Mouse (Mus musculus) stomach, embryonic 15.5 days (tissue): ENCODE data around the gene Mtrr. TPM values are rescaled to one million over a fixed set of nuclear protein-coding genes. Genes with fewer than 3 reads are reported as not detected.
"Not testable (repeated sequence)": the region's sequence is repeated elsewhere in the genome, so short reads cannot be mapped to it uniquely, and the experiment has no call there.

Experiments
- ATAC-seq: fragments of 200-750 bp; cut with Nextera tagmentation; 2 replicates; pipeline ENCODE4 v1.8.0; 2017; ENCODE audit warnings: low read depth, moderate number of reproducible peaks, moderate TSS enrichment; ENCODE audit not compliant: insufficient read depth, low FRiP score
- H3K27ac ChIP-seq: fragments of 300-500 bp; sonication (generic); 2 replicates; pipeline ENCODE4 v1.5.1; 2015; ENCODE audit warnings: mild to moderate bottlenecking, inconsistent platforms
- H3K27me3 ChIP-seq: fragments of 300-500 bp; sonication (generic); replicated peaks from 2 replicates; pipeline ENCODE4 v1.6.1; 2015; ENCODE audit warnings: inconsistent platforms
- H3K36me3 ChIP-seq: fragments of 300-500 bp; sonication (generic); 2 replicates; pipeline ENCODE4 v1.6.1; 2015; ENCODE audit warnings: inconsistent platforms
- H3K4me1 ChIP-seq: fragments of 300-500 bp; sonication (generic); 2 replicates; pipeline ENCODE4 v1.6.1; 2015; ENCODE audit warnings: inconsistent platforms
- H3K4me2 ChIP-seq: fragments of 300-500 bp; sonication (generic); 2 replicates; pipeline ENCODE4 v1.6.1; 2015; ENCODE audit warnings: mild to moderate bottlenecking, inconsistent platforms
- H3K4me3 ChIP-seq: fragments of 300-500 bp; sonication (generic); replicated peaks from 2 replicates; pipeline ENCODE4 v1.5.1; 2015; ENCODE audit warnings: inconsistent platforms
- H3K9ac ChIP-seq: fragments of 300-500 bp; sonication (generic); 2 replicates; pipeline ENCODE4 v1.6.1; 2015; ENCODE audit warnings: inconsistent platforms
- H3K9me3 ChIP-seq: fragments of 300-500 bp; sonication (generic); 2 replicates; pipeline ENCODE4 v1.6.1; 2016; ENCODE audit warnings: inconsistent platforms
- WGBS: fragments of 180-500 bp; shearing (Covaris S2); methylation state at CpG from one replicate; pipeline ENCODE4 v1.1.7; 2015; 5-methylcytosine and 5-hydroxymethylcytosine counted together
- polyA plus RNA-seq: library from polyadenylated mRNA; unstranded; fragments of >200 nt; fragmentation: Nextera tagmentation; extraction: Ambion mirVana; gene quantifications from 2 replicates; pipeline ENCODE4 v1.2.1, GENCODE M21; 2015

The Mtrr gene
- polyA plus RNA-seq, 1 experiment from 2014 or later, result 17.2 TPM

GRCm38 (mm10) chr13:68568110-68568509, 13.8 kb downstream of the Mtrr start:
- no peaks in the 10 kb centered on the region for H3K9me3 ChIP-seq
- no peak overlapping the region for H3K4me2 ChIP-seq
- H3K36me3 ChIP-seq, result peaks cover 30% of the 10 kb centered on the region
- ATAC-seq, result no peak
- H3K4me1 ChIP-seq, result no peaks in the 10 kb centered on the region
- H3K27me3 ChIP-seq, result no peaks in the 10 kb centered on the region
- no peak overlapping the region for H3K9ac ChIP-seq
- 93% methylated on average over 9 of the region's 9 CpGs for WGBS
- no peak overlapping the region for H3K27ac ChIP-seq
- no peak overlapping the region for H3K4me3 ChIP-seq

GRCm38 (mm10) chr13:68553391-68553790, 28.6 kb downstream of the Mtrr start:
- not testable (repeated sequence) for H3K9ac ChIP-seq, H3K4me3 ChIP-seq, H3K27ac ChIP-seq, H3K36me3 ChIP-seq, H3K27me3 ChIP-seq, H3K9me3 ChIP-seq, H3K4me2 ChIP-seq, ATAC-seq, H3K4me1 ChIP-seq
- WGBS, result 29% methylated on average over 6 of the region's 6 CpGs

Other genes starting within 250 kb of the Mtrr start
- gene Fastkd3, start 85 bp upstream of the Mtrr start, polyA plus RNA-seq, result 28.4 TPM in 2 replicates
- gene 1700001L19Rik, start 15.3 kb upstream of the Mtrr start, polyA plus RNA-seq, result 0.13 and 0.21 TPM in 2 replicates